Mouse (Mus musculus) midbrain, embryonic 10.5 days (tissue): Measurements from ENCODE around the gene Olfr670. TPM values are rescaled to one million over a fixed set of nuclear protein-coding genes. Genes with fewer than 3 reads are reported as not detected.
"Not testable (repeated sequence)": the region's sequence is repeated elsewhere in the genome, so short reads cannot be mapped to it uniquely, and the experiment has no call there.

ENCODE experiments used
- DNase-seq: peaks from one replicate; pipeline ENCODE4 v3.0.0-alpha.2; 2017; ENCODE audit warnings: low spot score
- H3K27ac ChIP-seq: fragments of 300-500 bp; sonication (generic); replicated peaks from 2 replicates; pipeline ENCODE4 v1.5.1; 2016; ENCODE audit warnings: mild to moderate bottlenecking
- H3K27me3 ChIP-seq: fragments of 300-500 bp; sonication (generic); 2 replicates; pipeline ENCODE4 v1.6.1; 2016; ENCODE audit warnings: low read depth, mild to moderate bottlenecking; ENCODE audit not compliant: poor library complexity, severe bottlenecking
- H3K36me3 ChIP-seq: fragments of 300-500 bp; sonication (generic); 2 replicates; pipeline ENCODE4 v1.6.1; 2016; ENCODE audit warnings: mild to moderate bottlenecking, moderate library complexity
- H3K4me1 ChIP-seq: fragments of 300-500 bp; sonication (generic); 2 replicates; pipeline ENCODE4 v1.6.1; 2016
- H3K4me3 ChIP-seq: fragments of 300-500 bp; sonication (generic); 2 replicates; pipeline ENCODE4 v1.5.1; 2016; ENCODE audit warnings: mild to moderate bottlenecking, moderate library complexity
- H3K9me3 ChIP-seq: fragments of 300-500 bp; sonication (generic); replicated peaks from 2 replicates; pipeline ENCODE4 v1.6.1; 2016; ENCODE audit warnings: mild to moderate bottlenecking
- WGBS: fragments of 180-500 bp; shearing (Covaris S2); methylation state at CpG from one replicate; pipeline ENCODE4 v1.1.7; 2016; 5-methylcytosine and 5-hydroxymethylcytosine counted together
- polyA plus RNA-seq: library from polyadenylated mRNA; unstranded; fragments of >200 nt; fragmentation: Nextera tagmentation; extraction: Ambion mirVana; gene quantifications from 2 replicates; pipeline ENCODE4 v1.2.1, GENCODE M21; 2016

Olfr670 gene
- polyA plus RNA-seq: not detected in 2 replicates

DNA sequence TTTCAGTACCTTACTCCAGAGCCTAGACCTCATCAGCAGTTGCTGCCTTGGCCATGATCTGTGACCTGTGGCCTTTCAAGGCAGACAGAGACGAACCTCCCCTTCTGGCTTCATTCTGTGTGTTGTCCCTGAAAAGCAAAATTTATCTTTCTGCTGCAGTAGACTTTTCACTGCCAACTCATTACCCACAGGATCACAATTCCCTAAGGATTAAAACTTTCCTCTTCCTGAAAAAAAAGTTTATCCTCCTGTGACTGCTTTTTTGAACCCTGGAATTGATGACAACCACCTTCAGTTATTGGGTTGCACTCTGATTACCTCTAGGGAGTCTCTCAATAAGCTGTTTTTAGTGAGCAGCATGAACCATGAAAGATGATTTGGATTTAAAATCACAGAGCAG, at the start of gene Olfr670:
Gene Olfr670, minus strand, starts transcription at position 101 of the 400 bp plus-strand sequence.
- Histone ChIP-seq H3K36me3 (no peaks in the 10 kb centered on the region), H3K27ac (no peak within 1 kb of the TSS), H3K4me3 (no peak within 1 kb of the TSS), H3K4me1 (no peaks in the 10 kb centered on the region), H3K9me3 (0 out of 2 replicates have a peak, but pooled peaks cover 4% of the 10 kb centered on the region), H3K27me3 (no peaks in the 10 kb centered on the region)
- WGBS: 71% methylated on average over 1 of the region's 1 CpGs
- no peak for DNase-seq

DNA sequence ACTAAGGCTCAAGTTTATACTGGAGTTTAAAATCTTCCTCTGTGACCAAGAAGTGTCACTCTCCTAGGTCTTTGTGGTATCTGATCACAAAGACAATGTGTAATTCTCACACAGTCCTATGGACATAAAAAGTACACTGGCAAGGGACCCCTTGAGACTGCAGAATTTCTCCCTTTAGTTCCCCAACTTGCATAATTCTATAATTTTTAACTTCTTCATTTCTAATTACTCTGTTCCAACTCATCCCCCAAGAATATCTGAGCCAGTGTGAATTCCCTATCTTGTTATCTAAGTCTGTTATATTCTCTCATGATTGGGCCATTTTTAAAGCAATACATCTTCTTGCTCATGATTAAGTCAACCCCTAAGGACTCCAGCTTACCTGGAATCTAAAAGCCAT, 39.5 kb upstream of the Olfr670 start, which contains the start of gene Olfr672:
Gene Olfr672, minus strand, starts transcription at position 101 of the 400 bp plus-strand sequence.
- no peak for DNase-seq
- Histone ChIP-seq H3K27ac (no peak within 1 kb of the TSS), H3K4me1 (no peaks in the 10 kb centered on the region), H3K9me3 (no peaks in the 10 kb centered on the region), H3K4me3 (no peak within 1 kb of the TSS), H3K27me3 (no peaks in the 10 kb centered on the region), H3K36me3 (no peaks in the 10 kb centered on the region)

DNA sequence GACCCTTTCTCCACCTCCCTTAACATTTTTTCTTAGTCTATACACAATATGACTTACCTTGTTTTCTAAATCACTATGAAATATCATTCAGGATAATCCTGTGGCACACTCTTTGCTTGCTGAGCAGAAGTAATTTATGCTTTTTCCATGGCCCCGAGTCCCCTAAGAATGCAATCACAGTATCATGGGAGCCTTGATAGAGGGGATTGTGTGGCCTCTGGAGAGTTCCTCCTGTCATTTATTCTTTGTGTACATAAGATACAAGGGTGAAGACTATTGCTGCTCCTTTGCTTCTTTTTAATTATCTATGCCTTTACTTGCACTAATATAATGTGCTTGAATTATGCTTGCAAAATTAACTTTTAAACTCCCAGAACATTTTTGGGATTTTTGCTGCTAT, 16.6 kb upstream of the Olfr670 start, which contains the start of gene Olfr671:
Gene Olfr671, minus strand, starts transcription at position 101 of the 400 bp plus-strand sequence.
- no peaks in the 10 kb centered on the region for H3K36me3 ChIP-seq
- no peak for DNase-seq
- no peak within 1 kb of the TSS for H3K27ac ChIP-seq
- no peak within 1 kb of the TSS for H3K4me3 ChIP-seq
- H3K27me3 ChIP-seq: no peaks in the 10 kb centered on the region
- H3K9me3 ChIP-seq: 0 out of 2 replicates have a peak, but pooled peaks cover 7% of the 10 kb centered on the region
- 72% methylated on average over 1 of the region's 1 CpGs for WGBS
- H3K4me1 ChIP-seq: no peaks in the 10 kb centered on the region

DNA sequence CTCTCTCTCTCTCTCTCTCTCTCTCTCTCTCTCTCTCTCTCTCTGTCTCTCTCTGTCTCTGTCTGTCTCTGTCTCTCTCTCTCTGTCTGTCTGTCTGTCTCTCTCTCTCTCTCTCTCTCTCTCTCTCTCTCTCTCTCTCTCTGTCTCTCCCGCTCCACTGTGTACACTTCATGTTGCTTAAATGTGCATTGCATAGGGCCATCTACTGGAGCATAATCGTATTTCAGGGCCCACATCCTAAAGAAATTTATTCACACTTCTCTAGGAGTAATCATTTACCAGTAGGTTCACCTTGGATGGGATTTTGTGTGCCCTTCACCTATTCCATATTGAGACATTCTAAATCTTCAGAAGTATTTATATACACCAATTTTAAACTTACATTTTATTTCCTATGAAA, 10.1 kb upstream of the Olfr670 start:
- H3K27me3 ChIP-seq, H3K4me3 ChIP-seq, H3K27ac ChIP-seq, H3K9me3 ChIP-seq, DNase-seq, H3K36me3 ChIP-seq, H3K4me1 ChIP-seq: not testable (repeated sequence)
- WGBS: 76% methylated on average over 2 of the region's 2 CpGs

DNA sequence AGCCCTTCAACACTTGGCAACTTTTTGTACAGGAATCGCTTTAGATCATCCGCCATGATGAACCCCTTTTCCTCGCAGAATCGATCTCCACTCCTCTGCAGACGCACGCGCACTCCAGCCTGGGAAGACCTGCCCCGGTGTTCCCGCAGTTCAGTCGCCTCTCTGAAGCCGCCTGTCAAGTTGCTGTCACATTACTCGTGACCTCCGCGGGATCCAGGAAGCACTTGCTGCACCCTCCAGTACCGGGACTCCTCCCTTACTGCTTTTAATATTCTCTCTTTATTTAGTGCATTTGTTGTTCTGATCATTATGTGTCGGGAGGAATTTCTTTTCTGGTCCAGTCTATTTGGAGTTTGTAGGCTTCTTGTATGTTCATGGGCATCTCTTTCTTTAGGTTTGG, 12.2 kb downstream of the Olfr670 start:
- H3K36me3 ChIP-seq, H3K27ac ChIP-seq, H3K4me3 ChIP-seq, DNase-seq, H3K27me3 ChIP-seq, H3K9me3 ChIP-seq, H3K4me1 ChIP-seq: not testable (repeated sequence)
- 95% methylated on average over 16 of the region's 16 CpGs for WGBS

DNA sequence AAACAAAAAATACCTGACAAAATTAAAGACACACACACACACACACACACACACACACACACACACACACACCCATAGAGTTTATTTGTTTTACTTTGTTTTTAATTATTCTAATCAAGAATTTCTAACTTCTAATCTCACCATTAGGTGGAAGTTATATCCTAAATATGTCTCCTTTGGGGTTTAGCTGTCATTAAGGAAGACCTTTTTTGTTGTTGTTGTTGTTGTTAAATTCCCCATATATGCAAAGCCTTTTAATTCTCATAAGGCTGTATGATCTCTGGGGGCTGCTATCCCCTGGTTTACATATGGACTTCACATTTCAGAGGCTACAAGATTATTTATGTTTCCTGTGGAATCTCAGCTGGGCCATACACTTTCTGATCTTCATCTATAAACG, 28.5 kb downstream of the Olfr670 start, which contains the start of gene Olfr669:
Gene Olfr669, plus strand, starts transcription at position 301 of the 400 bp plus-strand sequence.
- 84% methylated on average over 1 of the region's 1 CpGs for WGBS
- Histone ChIP-seq H3K4me3 (no peak within 1 kb of the TSS), H3K27ac (no peak within 1 kb of the TSS), H3K4me1 (no peaks in the 10 kb centered on the region), H3K27me3 (no peaks in the 10 kb centered on the region), H3K36me3 (no peaks in the 10 kb centered on the region), H3K9me3 (no peaks in the 10 kb centered on the region)
- no peak for DNase-seq

DNA sequence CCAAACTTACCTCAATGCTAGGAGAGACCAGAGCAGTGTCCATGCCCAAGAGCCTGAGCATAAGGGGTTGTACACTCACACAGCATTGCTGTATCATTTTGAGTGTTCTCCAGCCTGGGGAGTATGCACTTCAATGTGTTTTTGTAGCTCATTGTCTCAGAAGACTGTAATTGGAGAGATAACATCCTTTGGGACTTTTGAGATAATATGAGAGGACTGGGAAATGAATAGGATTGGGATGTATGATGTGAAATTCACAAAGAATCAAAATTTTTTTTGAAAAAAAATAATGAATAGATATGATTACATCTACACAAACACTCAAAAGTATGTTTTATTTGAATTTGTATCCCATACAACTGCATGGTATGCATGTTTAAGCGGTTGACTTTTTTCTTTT, 34.5 kb downstream of the Olfr670 start, which contains the start of gene Olfr668:
Gene Olfr668, minus strand, starts transcription at position 101 of the 400 bp plus-strand sequence.
- H3K27ac ChIP-seq: no peak within 1 kb of the TSS
- H3K9me3 ChIP-seq: no peaks in the 10 kb centered on the region
- WGBS: 80% methylated on average over 1 of the region's 1 CpGs
- H3K4me1 ChIP-seq: no peaks in the 10 kb centered on the region
- H3K27me3 ChIP-seq: no peaks in the 10 kb centered on the region
- no peaks in the 10 kb centered on the region for H3K36me3 ChIP-seq
- no peak within 1 kb of the TSS for H3K4me3 ChIP-seq
- DNase-seq: no peak

DNA sequence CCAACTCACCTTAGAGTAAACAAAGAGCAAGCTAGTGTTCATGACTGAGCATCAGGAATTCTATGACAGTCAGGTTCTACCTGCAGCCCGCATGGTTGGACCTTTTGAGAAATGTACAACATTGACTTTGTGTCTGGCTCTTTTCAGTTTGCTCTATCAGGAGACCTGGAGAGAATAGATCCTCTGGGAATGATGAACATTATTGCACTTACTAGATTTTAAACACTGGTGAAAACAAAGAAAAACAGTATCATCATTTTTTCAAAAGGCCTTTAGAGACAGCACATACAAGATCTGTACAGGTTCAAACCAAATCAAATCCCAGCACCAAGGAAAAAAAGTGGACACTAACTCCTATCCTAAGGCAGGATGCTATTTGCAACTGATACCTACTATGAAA, 41.0 kb downstream of the Olfr670 start, which contains the start of gene Olfr667:
Gene Olfr667, minus strand, starts transcription at position 101 of the 400 bp plus-strand sequence.
- 93% methylated on average over 1 of the region's 1 CpGs for WGBS
- DNase-seq: no peak
- Histone ChIP-seq H3K27me3 (no peaks in the 10 kb centered on the region), H3K4me1 (no peaks in the 10 kb centered on the region), H3K9me3 (no peaks in the 10 kb centered on the region), H3K4me3 (no peak within 1 kb of the TSS), H3K27ac (no peak within 1 kb of the TSS), H3K36me3 (no peaks in the 10 kb centered on the region)

Other genes starting within 250 kb of the Olfr670 start
- gene Usp17le, start 185.2 kb downstream of the Olfr670 start, polyA plus RNA-seq: not detected in 2 replicates
- not detected in 2 replicates for gene Usp17lb, start 120.0 kb downstream of the Olfr670 start, polyA plus RNA-seq
- not detected in 2 replicates for gene Usp17la, start 105.6 kb downstream of the Olfr670 start, polyA plus RNA-seq
- not detected in 2 replicates for gene Olfr665, start 84.6 kb downstream of the Olfr670 start, polyA plus RNA-seq
- gene Olfr666, start 66.7 kb downstream of the Olfr670 start, polyA plus RNA-seq: not detected in 2 replicates
- not detected in 2 replicates for gene Olfr667, start 41.1 kb downstream of the Olfr670 start, polyA plus RNA-seq
- gene Olfr668, start 34.6 kb downstream of the Olfr670 start, polyA plus RNA-seq: not detected in 2 replicates
- gene Olfr669, start 28.4 kb downstream of the Olfr670 start, polyA plus RNA-seq: not detected in 2 replicates
- gene Olfr671, start 16.5 kb upstream of the Olfr670 start, polyA plus RNA-seq: not detected in 2 replicates
- gene Olfr672, start 39.4 kb upstream of the Olfr670 start, polyA plus RNA-seq: not detected in 2 replicates
- gene Olfr675, start 65.8 kb upstream of the Olfr670 start, polyA plus RNA-seq: not detected in 2 replicates
- gene Olfr676, start 70.1 kb upstream of the Olfr670 start, polyA plus RNA-seq: not detected in 2 replicates
- gene Olfr677, start 88.8 kb upstream of the Olfr670 start, polyA plus RNA-seq: not detected in 2 replicates
- not detected in 2 replicates for gene Olfr678, start 101.9 kb upstream of the Olfr670 start, polyA plus RNA-seq
- not detected in 2 replicates for gene Olfr679, start 118.6 kb upstream of the Olfr670 start, polyA plus RNA-seq
- not detected in 2 replicates for gene Olfr680-ps1, start 130.2 kb upstream of the Olfr670 start, polyA plus RNA-seq
- gene Olfr681, start 154.2 kb upstream of the Olfr670 start, polyA plus RNA-seq: not detected in 2 replicates
- not detected in 2 replicates for gene Olfr683, start 184.4 kb upstream of the Olfr670 start, polyA plus RNA-seq
- not detected in 2 replicates for gene Olfr684, start 201.0 kb upstream of the Olfr670 start, polyA plus RNA-seq
- gene Olfr685, start 223.4 kb upstream of the Olfr670 start, polyA plus RNA-seq: not detected in 2 replicates
- gene Olfr686, start 244.9 kb upstream of the Olfr670 start, polyA plus RNA-seq: not detected in 2 replicates